Mouse (Mus musculus) megakaryocyte, embryonic 14.5 days (primary cell): ENCODE results near the gene 2510039O18Rik. TPM values are rescaled to one million over a fixed set of nuclear protein-coding genes. Genes with fewer than 3 reads are reported as not detected.

Source experiments
- H3K27me3 ChIP-seq: replicated peaks from 2 replicates; pipeline ENCODE3; 2012; ENCODE audit warnings: inconsistent platforms
- H3K36me3 ChIP-seq: replicated peaks from 2 replicates; pipeline ENCODE3; 2012; ENCODE audit warnings: low read length, inconsistent platforms, mixed read lengths
- H3K4me1 ChIP-seq: 2 replicates; pipeline ENCODE4 v1.6.1; 2012; ENCODE audit warnings: inconsistent platforms
- H3K4me3 ChIP-seq: replicated peaks from 2 replicates; pipeline ENCODE3; 2012; ENCODE audit warnings: moderate library complexity, mild to moderate bottlenecking, inconsistent platforms
- H3K9me3 ChIP-seq: 2 replicates; pipeline ENCODE4 v1.6.1; 2012; ENCODE audit warnings: inconsistent platforms
- FLI1 ChIP-seq: IDR thresholded peaks from 2 replicates; pipeline ENCODE4 v1.6.1; 2012; ENCODE audit warnings: low read length, inconsistent platforms, mixed read lengths
- GATA1 ChIP-seq: IDR thresholded peaks from 3 replicates; pipeline ENCODE4 v1.6.1; 2012; ENCODE audit warnings: mixed read lengths, low read length, inconsistent platforms, borderline replicate concordance
- polyA plus RNA-seq: library from polyadenylated mRNA; stranded (reverse); fragments of >175 nt; gene quantifications from 2 replicates; pipeline ENCODE4 v1.2.3, GENCODE M21; 2012; ENCODE audit warnings: low replicate concordance; ENCODE audit not compliant: insufficient read depth

Gene 2510039O18Rik
- 87.3 and 131 TPM in 2 replicates for polyA plus RNA-seq

DNA sequence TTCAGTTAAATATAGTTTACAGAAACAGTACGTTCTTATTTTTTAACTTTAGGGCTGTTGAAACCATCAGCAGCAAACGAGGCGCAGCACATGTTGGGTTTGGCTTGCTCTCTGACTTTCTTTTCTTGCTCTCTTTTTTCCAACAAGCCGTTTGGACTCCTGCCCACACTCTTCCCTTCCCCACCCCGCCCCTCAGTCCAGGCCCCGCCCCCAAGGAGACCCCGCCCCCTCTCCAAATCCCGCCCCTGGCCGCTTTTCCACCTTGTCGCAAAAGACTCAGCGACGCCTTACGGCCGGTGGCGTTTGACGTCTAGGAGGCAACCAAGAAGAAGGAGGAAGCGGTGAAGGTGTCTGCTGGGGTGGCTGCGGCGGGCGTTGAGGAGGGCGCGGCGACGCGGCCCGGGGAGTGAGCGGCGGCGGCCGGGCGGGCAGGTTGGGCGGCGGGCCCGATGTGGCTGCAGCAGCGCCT, at the start of gene 2510039O18Rik:
TSS of gene 2510039O18Rik (plus strand) at position 320 of the 469 bp plus-strand sequence.
- Histone ChIP-seq H3K9me3 (no peaks in the 10 kb centered on the region), H3K4me1 (peaks cover 89% of the 10 kb centered on the region), H3K36me3 (peaks cover 33% of the 10 kb centered on the region), H3K27me3 (peaks cover 1% of the 10 kb centered on the region), H3K4me3 (peak within 1 kb of the TSS; percentile 100)
- TF ChIP-seq GATA1 = no peak
- no peak for TF ChIP-seq FLI1

DNA sequence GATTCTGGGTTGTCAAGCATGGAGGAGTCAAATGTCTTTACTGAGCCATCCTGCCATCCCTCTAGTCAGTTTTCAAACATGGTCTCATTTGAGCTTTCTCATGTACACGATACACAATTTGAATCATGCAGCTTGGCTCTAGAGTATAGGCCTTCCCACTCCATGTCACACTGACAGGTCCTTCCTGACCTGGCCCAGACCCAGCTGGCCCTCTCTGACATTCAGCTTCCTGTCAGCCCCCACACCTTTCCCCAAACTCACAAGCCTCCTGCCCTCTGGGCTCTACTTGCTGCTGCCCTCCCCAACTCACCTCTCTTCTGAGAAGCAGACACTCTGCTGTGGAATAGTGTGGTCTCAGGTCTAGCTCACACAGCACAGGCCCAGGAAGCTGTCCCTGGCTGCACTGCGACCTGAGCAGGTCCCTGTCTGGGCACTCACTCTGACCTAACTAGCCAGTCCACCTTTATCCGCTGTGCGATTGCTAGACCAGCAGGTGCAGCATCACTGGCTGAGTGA, 44.8 kb upstream of the 2510039O18Rik start:
- Histone ChIP-seq H3K4me1 (peaks cover 54% of the 10 kb centered on the region), H3K27me3 (no peaks in the 10 kb centered on the region), H3K9me3 (no peaks in the 10 kb centered on the region), H3K4me3 (peak overlapping the region; percentile 17), H3K36me3 (peaks cover 96% of the 10 kb centered on the region)
- TF ChIP-seq FLI1 (no peak), GATA1 (no peak)

DNA sequence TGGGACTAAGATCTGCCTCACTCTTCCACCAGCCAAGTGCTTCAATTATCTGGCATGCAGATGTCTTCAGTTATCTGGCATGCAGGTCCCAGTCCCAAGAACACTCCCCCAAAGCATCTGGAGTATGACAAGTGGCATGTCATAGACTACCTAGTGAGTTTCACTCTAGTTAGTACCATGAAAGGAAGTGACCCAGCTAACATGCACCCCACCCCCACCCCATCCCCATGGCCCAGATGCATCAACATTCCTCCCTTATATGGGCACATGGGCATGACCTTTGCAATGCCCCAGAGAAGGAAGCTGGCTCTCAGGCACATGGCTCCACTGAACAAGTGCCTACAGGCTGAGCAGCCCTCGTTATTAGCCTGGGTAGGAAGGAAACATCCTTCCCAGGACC, 44.3 kb upstream of the 2510039O18Rik start:
- TF ChIP-seq FLI1 (no peak), GATA1 (no peak)
- Histone ChIP-seq H3K36me3 (peaks cover 94% of the 10 kb centered on the region), H3K27me3 (no peaks in the 10 kb centered on the region), H3K4me3 (peak overlapping the region; percentile 31), H3K4me1 (peaks cover 59% of the 10 kb centered on the region), H3K9me3 (no peaks in the 10 kb centered on the region)

DNA sequence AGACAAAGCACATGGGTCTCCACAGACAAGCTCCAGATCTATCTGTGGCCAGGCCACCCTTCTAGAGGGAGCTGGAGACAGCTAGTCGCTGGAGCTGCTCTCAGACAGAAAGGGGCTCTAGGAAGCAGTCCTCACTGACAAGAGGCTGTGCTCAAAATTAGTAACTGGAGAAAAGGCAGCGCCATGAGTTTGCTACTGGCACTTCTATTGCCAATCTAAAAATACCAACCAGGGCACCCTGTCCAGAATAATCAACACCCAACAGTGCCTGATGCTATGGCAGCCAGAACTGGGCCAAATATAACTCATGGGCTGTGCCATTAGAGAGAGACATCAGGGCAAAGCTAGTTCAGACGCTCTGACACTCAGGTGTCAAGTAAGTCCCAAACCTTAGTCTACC, 43.3 kb upstream of the 2510039O18Rik start:
- H3K4me1 ChIP-seq = peaks cover 69% of the 10 kb centered on the region
- TF ChIP-seq FLI1 = no peak
- no peak for TF ChIP-seq GATA1
- H3K4me3 ChIP-seq = no peak overlapping the region
- H3K9me3 ChIP-seq = no peaks in the 10 kb centered on the region
- no peaks in the 10 kb centered on the region for H3K27me3 ChIP-seq
- peaks cover 90% of the 10 kb centered on the region for H3K36me3 ChIP-seq

DNA sequence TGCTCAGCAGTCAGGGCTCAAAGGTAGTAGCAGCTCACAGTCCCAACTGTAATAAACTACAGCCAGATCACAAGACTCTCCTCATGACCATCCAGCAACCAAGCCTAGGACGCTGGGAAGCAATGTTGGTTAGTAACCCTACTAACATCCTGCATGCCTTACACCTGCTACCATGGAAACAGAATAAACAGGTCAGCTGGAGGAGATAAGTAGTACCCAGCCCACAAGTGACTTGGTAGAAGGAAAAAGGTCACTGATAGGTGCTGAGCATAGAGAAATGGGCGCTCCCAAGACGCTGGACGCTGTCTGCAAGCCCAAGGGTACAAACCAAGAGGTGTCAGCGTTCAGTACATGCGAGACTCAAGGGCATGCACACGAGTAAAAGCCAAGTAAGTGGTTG, 40.2 kb upstream of the 2510039O18Rik start:
- H3K27me3 ChIP-seq = no peaks in the 10 kb centered on the region
- peak overlapping the region; percentile 62 for H3K4me3 ChIP-seq
- TF ChIP-seq GATA1 (no peak), FLI1 (no peak)
- peaks cover 88% of the 10 kb centered on the region for H3K4me1 ChIP-seq
- H3K9me3 ChIP-seq = no peaks in the 10 kb centered on the region
- H3K36me3 ChIP-seq = peaks cover 77% of the 10 kb centered on the region

DNA sequence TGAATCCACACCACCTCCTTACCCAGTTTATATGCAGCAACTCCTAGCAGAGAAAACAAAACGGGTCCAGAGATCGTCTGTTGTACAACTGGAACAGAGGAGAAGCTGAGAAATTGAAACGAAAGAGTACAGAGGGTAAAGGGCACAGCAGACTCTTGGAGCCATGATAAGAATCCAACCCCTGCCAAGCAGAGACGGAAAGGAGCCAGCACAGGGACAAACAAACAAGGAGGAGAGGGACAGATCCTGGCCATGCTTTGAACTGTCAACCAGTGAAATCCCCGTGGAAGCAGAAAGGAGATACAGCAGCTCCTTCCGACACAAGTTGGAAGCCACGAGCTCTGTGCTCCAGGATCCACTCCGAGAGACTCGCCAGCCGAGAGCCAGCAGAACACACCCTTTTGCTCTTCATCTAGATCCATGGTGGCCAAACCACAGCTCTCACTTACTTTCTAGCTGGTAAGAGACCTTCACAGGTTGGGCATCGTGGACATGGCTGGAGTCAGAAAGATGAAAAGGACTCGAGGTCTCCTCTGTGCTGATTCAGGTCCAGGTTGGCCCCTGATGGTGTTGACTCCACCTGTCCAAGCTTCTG, 37.7 kb upstream of the 2510039O18Rik start:
- Histone ChIP-seq H3K36me3 (peaks cover 52% of the 10 kb centered on the region), H3K4me3 (peak overlapping the region; percentile 98)

DNA sequence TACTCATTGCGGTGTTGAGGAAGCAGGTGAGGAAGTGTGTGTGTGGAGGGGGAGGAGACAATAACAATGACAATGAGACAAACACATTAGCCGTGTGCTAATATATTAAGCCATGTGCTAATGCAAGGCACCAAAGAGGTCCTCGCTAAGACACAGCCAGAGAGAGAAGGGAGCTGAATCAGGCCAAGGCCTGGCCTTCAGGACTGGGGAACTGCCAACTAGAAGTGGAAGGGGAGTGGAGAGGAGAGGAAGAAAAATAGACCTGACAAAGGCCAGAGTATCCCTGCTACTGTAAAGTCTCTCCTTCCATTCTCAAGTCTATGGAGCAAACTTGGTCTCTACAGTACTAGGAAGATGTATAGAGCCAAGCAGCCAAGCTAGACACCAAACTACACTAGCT, 37.1 kb upstream of the 2510039O18Rik start:
- no peaks in the 10 kb centered on the region for H3K27me3 ChIP-seq
- H3K4me1 ChIP-seq = peaks cover 57% of the 10 kb centered on the region
- TF ChIP-seq FLI1 (no peak), GATA1 (no peak)
- peaks cover 46% of the 10 kb centered on the region for H3K36me3 ChIP-seq
- H3K4me3 ChIP-seq = peak overlapping the region; percentile 98
- H3K9me3 ChIP-seq = no peaks in the 10 kb centered on the region

More for the DNA sequence above, 37.7 kb upstream of the 2510039O18Rik start:
- TF ChIP-seq GATA1 = no peak
- TF ChIP-seq FLI1 = no peak
- no peaks in the 10 kb centered on the region for H3K27me3 ChIP-seq
- no peaks in the 10 kb centered on the region for H3K9me3 ChIP-seq
- H3K4me1 ChIP-seq = peaks cover 63% of the 10 kb centered on the region

DNA sequence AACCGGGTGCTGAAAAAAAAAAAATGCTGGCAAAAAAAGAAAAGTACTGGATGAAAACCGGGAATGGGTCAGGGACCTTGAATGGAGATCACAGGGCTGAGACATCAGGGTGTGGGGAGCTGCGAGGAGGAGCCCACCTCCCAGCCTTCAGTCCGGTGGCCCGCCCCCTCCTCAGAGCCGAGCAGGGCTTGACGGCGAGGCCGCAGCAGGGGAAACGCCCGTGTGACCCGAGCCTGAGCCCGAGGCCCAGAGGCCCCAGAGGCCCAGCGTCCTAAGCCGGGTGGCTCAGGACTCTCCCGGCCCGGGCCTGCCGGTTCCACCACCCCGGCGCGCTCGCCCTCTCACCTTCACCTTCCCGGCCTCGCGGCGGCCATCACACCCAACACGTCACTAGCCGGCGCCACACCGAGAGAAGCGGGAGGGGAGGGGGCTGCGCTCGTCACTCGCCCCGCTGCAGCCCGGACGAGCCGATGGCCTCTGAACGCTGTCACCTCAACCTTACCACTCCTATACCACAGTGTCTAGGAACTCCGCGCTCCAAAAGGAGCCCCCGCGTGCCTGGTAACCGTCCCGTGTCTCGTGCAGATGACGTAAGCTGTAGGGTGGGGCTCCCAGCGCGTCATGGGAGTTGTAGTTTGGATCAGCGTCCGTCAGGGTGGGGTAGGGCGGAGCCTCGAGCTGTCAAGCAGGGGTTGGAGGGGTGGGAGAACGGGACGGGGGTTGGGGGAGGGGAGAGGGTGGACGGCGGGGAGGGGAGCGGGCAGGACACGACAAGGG, 36.2 kb upstream of the 2510039O18Rik start, which contains the start of gene Mfn2:
TSS of gene Mfn2 (minus strand) at position 392 of the 777 bp plus-strand sequence.
- TF ChIP-seq GATA1 (no peak), FLI1 (no peak)
- H3K9me3 ChIP-seq = no peaks in the 10 kb centered on the region

DNA sequence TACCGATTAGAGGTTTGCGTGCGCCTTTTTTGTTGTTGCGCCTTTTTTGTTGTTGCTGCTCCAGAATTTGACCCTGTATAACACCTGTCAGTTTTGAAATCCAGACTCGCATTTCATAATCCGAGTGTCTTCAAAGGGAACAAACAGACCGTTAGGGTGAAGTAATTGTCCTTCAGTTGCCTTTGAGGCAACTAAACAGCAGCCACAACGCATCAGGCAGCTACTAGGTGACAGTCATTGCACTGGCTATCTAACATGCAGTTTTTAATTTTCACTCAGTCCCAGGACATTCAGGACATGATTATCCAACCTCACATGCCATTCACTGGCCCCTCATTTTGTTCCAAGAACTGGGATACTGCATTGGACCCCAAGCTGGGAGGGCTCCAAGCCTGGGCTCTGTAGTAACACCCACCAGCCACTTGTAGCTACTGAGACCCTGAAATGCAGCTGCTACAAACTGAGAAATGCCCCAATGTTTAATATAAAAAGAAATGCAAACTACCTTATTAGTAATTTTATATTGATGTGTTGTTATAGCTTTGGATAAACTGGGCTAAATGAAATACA, 35.5 kb upstream of the 2510039O18Rik start:
- H3K4me1 ChIP-seq = peaks cover 41% of the 10 kb centered on the region
- TF ChIP-seq FLI1 (no peak), GATA1 (no peak)
- H3K27me3 ChIP-seq = peaks cover 7% of the 10 kb centered on the region

More for the DNA sequence above, 36.2 kb upstream of the 2510039O18Rik start, which contains the start of gene Mfn2:
- H3K4me3 ChIP-seq = peak within 1 kb of the TSS; percentile 98
- H3K27me3 ChIP-seq = peaks cover 2% of the 10 kb centered on the region
- peaks cover 48% of the 10 kb centered on the region for H3K4me1 ChIP-seq
- H3K36me3 ChIP-seq = peaks cover 39% of the 10 kb centered on the region

DNA sequence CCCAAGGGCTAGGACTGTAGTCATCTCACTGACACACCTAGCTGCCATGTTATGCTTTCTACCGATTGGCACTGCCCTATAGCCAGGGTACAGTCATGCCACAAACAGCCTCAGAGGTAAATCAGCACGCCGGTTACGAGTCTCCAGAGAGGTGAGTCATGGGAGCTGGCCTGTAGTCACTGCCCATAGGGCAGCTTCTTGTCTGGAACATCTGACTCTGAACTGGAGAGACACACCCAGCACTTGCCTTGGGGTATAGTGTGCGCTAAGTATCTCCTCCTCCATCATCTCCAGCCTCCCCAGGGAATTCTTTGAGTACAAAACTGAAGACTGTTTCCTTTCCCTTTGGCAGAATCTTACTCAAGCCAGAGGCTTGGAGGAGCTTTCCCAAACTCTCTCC, 34.5 kb upstream of the 2510039O18Rik start:
- Histone ChIP-seq H3K36me3 (peaks cover 35% of the 10 kb centered on the region), H3K9me3 (no peaks in the 10 kb centered on the region), H3K4me3 (no peak overlapping the region), H3K4me1 (peaks cover 31% of the 10 kb centered on the region), H3K27me3 (peaks cover 13% of the 10 kb centered on the region)
- no peak for TF ChIP-seq GATA1
- TF ChIP-seq FLI1 = no peak

More for the DNA sequence above, 35.5 kb upstream of the 2510039O18Rik start:
- no peaks in the 10 kb centered on the region for H3K9me3 ChIP-seq
- peak overlapping the region; percentile 98 for H3K4me3 ChIP-seq
- H3K36me3 ChIP-seq = peaks cover 38% of the 10 kb centered on the region
